In genomic region chr17:10040375-10040774, GRCm38 (mm10) we compare ENCODE assay signal across 22 mouse cellular contexts.
DNase-seq lines count a peak whose midpoint lies in the region; ATAC-seq and TF ChIP-seq lines count a peak whose summit lies in the region.
"Had no signal": no experiment of that assay in that cellular context is flagged by ENCODE, and none has a peak within 500 bp of the region (broad histone marks: within the 10 kb centered on the region; RNA-seq: fewer than 3 reads in every experiment).

No protein-coding gene starts in this region.

- peaks cover 13% of the 10 kb centered on the region for H3K4me1 ChIP-seq in forebrain, embryonic 10.5 days
- H3K4me1 ChIP-seq in forebrain, embryonic 13.5 days, result no peaks in the 10 kb centered on the region
- peaks cover 28% of the 10 kb centered on the region for H3K4me1 ChIP-seq in heart, embryonic 15.5 days (replicated peaks)
- H3K4me1 ChIP-seq in liver, adult 2 months (ENCODE audit: control insufficient read depth, insufficient read depth, low read length), result peaks cover 8% of the 10 kb centered on the region; the same call in 1 of the 2 replicates
- no peaks in the 10 kb centered on the region; the same call in 1 of the 2 replicates for H3K4me1 ChIP-seq in liver, embryonic 11.5 days (replicated peaks; ENCODE audit: control insufficient read depth, insufficient read depth, low read length)
- peaks cover 19% of the 10 kb centered on the region for H3K4me1 ChIP-seq in bone marrow macrophage, adult 2 months (ENCODE audit: control insufficient read depth, insufficient read depth, low read length)
- H3K4me1 ChIP-seq: embryonic facial prominence, embryonic 15.5 days; kidney, embryonic 15.5 days had no signal

- WGBS in forebrain, embryonic 10.5 days, result 84% methylated on average over 4 of the region's 4 CpGs
- 87% methylated on average over 4 of the region's 4 CpGs for WGBS in forebrain, embryonic 13.5 days
- 49% methylated on average over 4 of the region's 4 CpGs for WGBS in heart, embryonic 15.5 days
- WGBS in liver, adult 2 months, result 54% methylated on average over 4 of the region's 4 CpGs
- WGBS in liver, embryonic 11.5 days, result 44% methylated on average over 4 of the region's 4 CpGs

- no peak for TF ChIP-seq POLR2A in liver, adult 2 months (IDR thresholded peaks at IDR 0.05; ENCODE audit: extremely low read depth, insufficient read depth, low read length)
- no peak for TF ChIP-seq POLR2A in bone marrow macrophage, adult 2 months (IDR thresholded peaks at IDR 0.05; ENCODE audit: borderline replicate concordance, low read depth, low read length)

- TF ChIP-seq CTCF in liver, adult 2 months (IDR thresholded peaks at IDR 0.05; ENCODE audit: low read depth, low read length), result no peak
- TF ChIP-seq CTCF in bone marrow macrophage, adult 2 months (IDR thresholded peaks at IDR 0.05; ENCODE audit: low read depth, low read length), result no peak

- no peaks in the 10 kb centered on the region for H3K27me3 ChIP-seq in forebrain, embryonic 10.5 days (ENCODE audit: poor library complexity, severe bottlenecking)
- no peaks in the 10 kb centered on the region for H3K27me3 ChIP-seq in forebrain, embryonic 13.5 days
- no peaks in the 10 kb centered on the region for H3K27me3 ChIP-seq in heart, embryonic 15.5 days
- H3K27me3 ChIP-seq in liver, adult 2 months (ENCODE audit: control insufficient read depth, insufficient read depth, low read length), result no peaks in the 10 kb centered on the region
- H3K27me3 ChIP-seq in liver, embryonic 11.5 days (replicated peaks; ENCODE audit: control insufficient read depth, insufficient read depth, low read length), result no peaks in the 10 kb centered on the region
- H3K27me3 ChIP-seq: embryonic facial prominence, embryonic 15.5 days; kidney, embryonic 15.5 days had no signal

- H3K9me3 ChIP-seq in forebrain, embryonic 10.5 days, result 0 out of 2 replicates have a peak, but pooled peaks cover 5% of the 10 kb centered on the region
- no peaks in the 10 kb centered on the region for H3K9me3 ChIP-seq in forebrain, embryonic 13.5 days (replicated peaks)
- no peaks in the 10 kb centered on the region for H3K9me3 ChIP-seq in heart, embryonic 15.5 days (replicated peaks)
- H3K9me3 ChIP-seq in liver, embryonic 11.5 days (ENCODE audit: control insufficient read depth, low read length), result no peaks in the 10 kb centered on the region
- H3K9me3 ChIP-seq: embryonic facial prominence, embryonic 15.5 days; kidney, embryonic 15.5 days had no signal

- H3K27ac ChIP-seq in forebrain, embryonic 10.5 days, result peak overlapping the region; percentile 0; the same call in 1 of the 2 replicates
- H3K27ac ChIP-seq in forebrain, embryonic 13.5 days, result no peak overlapping the region
- peak overlapping the region; percentile 43 for H3K27ac ChIP-seq in heart, embryonic 15.5 days
- H3K27ac ChIP-seq in liver, adult 2 months (replicated peaks; ENCODE audit: insufficient read depth, low read depth, low read length), result peak overlapping the region; percentile 44
- H3K27ac ChIP-seq in liver, embryonic 11.5 days (ENCODE audit: low read depth, low read length), result no peak overlapping the region; the same call in 1 of the 2 replicates
- H3K27ac ChIP-seq in bone marrow macrophage, adult 2 months (ENCODE audit: insufficient read depth, low read depth, low read length), result peak overlapping the region; percentile 27; the same call in 1 of the 2 replicates
- H3K27ac ChIP-seq: embryonic facial prominence, embryonic 15.5 days; hindbrain, embryonic 14.5 days; kidney, embryonic 15.5 days; liver, embryonic 14.5 days had no signal

- no peak overlapping the region for H3K9ac ChIP-seq in forebrain, embryonic 13.5 days
- no peak overlapping the region for H3K9ac ChIP-seq in heart, embryonic 15.5 days
- no peak overlapping the region for H3K9ac ChIP-seq in liver, adult 2 months (ENCODE audit: low read depth, low read length)
- H3K9ac ChIP-seq in liver, embryonic 11.5 days (ENCODE audit: low read depth, low read length), result no peak overlapping the region
- H3K9ac ChIP-seq: embryonic facial prominence, embryonic 15.5 days; hindbrain, embryonic 14.5 days; kidney, embryonic 15.5 days; liver, embryonic 14.5 days had no signal

- H3K4me2 ChIP-seq in forebrain, embryonic 13.5 days, result no peak overlapping the region
- no peak overlapping the region for H3K4me2 ChIP-seq in heart, embryonic 15.5 days
- no peak overlapping the region for H3K4me2 ChIP-seq in liver, embryonic 11.5 days
- H3K4me2 ChIP-seq: embryonic facial prominence, embryonic 15.5 days; hindbrain, embryonic 14.5 days; kidney, embryonic 15.5 days had no signal

- H3K79me2 ChIP-seq in liver, adult 2 months (ENCODE audit: control insufficient read depth, insufficient read depth, low read length), result no peaks in the 10 kb centered on the region

- H3K4me3 ChIP-seq in forebrain, embryonic 10.5 days, result no peak overlapping the region
- no peak overlapping the region for H3K4me3 ChIP-seq in forebrain, embryonic 13.5 days
- H3K4me3 ChIP-seq in heart, embryonic 15.5 days, result no peak overlapping the region
- no peak overlapping the region for H3K4me3 ChIP-seq in liver, adult 2 months (ENCODE audit: insufficient read depth, low read depth, low read length)
- no peak overlapping the region for H3K4me3 ChIP-seq in liver, embryonic 11.5 days (ENCODE audit: low read depth, low read length)
- no peak overlapping the region for H3K4me3 ChIP-seq in bone marrow macrophage, adult 2 months (ENCODE audit: insufficient read depth, low read length)
- H3K4me3 ChIP-seq: embryonic facial prominence, embryonic 15.5 days; kidney, embryonic 15.5 days had no signal

- intact Hi-C loops in heart, postnatal 36 days (cut with DNase I), result loop anchor here (2.0 to 5.0 kb wide), 2 partner anchors 280 to 452 kb away; no protein-coding TSS in a partner anchor

- DNase-seq in forebrain, embryonic 10.5 days (ENCODE audit: extremely low spot score, low spot score), result no peak
- no peak for DNase-seq in heart, postnatal 36 days
- DNase-seq in liver, adult 2 months (ENCODE audit: extremely low read depth, low read depth, low spot score), result no peak
- no peak for DNase-seq in liver, embryonic 11.5 days (ENCODE audit: low spot score)
- no peak for DNase-seq in ovary, postnatal 14 days (ENCODE audit: low spot score)
- DNase-seq: cerebellum, adult 11-12 months; cerebellum, postnatal 14 days; embryo, embryonic 11 days; layer of hippocampus, postnatal 36 days; left cerebral cortex, postnatal 4 days; retina, postnatal 1 day; right cerebral cortex, postnatal 4 days; thymus, adult 2 months had no signal

- H3K36me3 ChIP-seq in forebrain, embryonic 10.5 days (replicated peaks), result no peaks in the 10 kb centered on the region
- H3K36me3 ChIP-seq in forebrain, embryonic 13.5 days (ENCODE audit: poor library complexity, severe bottlenecking), result no peaks in the 10 kb centered on the region
- H3K36me3 ChIP-seq in heart, embryonic 15.5 days, result no peaks in the 10 kb centered on the region
- no peaks in the 10 kb centered on the region for H3K36me3 ChIP-seq in liver, adult 2 months (ENCODE audit: control insufficient read depth, insufficient read depth, low read length)
- H3K36me3 ChIP-seq in liver, embryonic 11.5 days (ENCODE audit: control insufficient read depth, insufficient read depth, low read length), result no peaks in the 10 kb centered on the region
- H3K36me3 ChIP-seq: embryonic facial prominence, embryonic 15.5 days; kidney, embryonic 15.5 days had no signal

- no peak for ATAC-seq in forebrain, embryonic 13.5 days
- ATAC-seq in heart, embryonic 15.5 days (replicated peaks; ENCODE audit: insufficient number of reproducible peaks, insufficient read depth, low FRiP score, low read depth), result no peak
- no peak for ATAC-seq in liver, embryonic 11.5 days (replicated peaks; ENCODE audit: low FRiP score)
- ATAC-seq: activated CD4-positive, CD25-positive, alpha-beta regulatory T cell, adult 4 months; CD4-positive, CD25-positive, alpha-beta regulatory T cell, adult 4 months had no signal

Comparison
In these comparisons a context has a peak if more than half of its experiments do, and no peak if none do; other contexts are left out.
1. H3K27ac ChIP-seq: peak in forebrain, embryonic 10.5 days (single experiment), heart, embryonic 15.5 days (single experiment), liver, adult 2 months (single experiment) and bone marrow macrophage, adult 2 months (single experiment); none in forebrain, embryonic 13.5 days (single experiment) and liver, embryonic 11.5 days (single experiment).